Mouse (Mus musculus) E14TG2a.4 (cell line): ENCODE results near the gene Tcf7l1.
A peak's percentile ranks its signal among the peaks of the same experiment; 100 is the strongest.

Experiments
- H3K27me3 ChIP-seq: 2 replicates; pipeline ENCODE4 v1.6.1; 2014; ENCODE audit warnings: low read length, control low read depth; ENCODE audit not compliant: insufficient read depth
- H3K36me3 ChIP-seq: 2 replicates; pipeline ENCODE4 v1.6.1; 2014; ENCODE audit warnings: low read length, control low read depth; ENCODE audit not compliant: insufficient read depth
- H3K4me1 ChIP-seq: replicated peaks from 2 replicates; pipeline ENCODE4 v1.6.1; 2014; ENCODE audit warnings: low read depth, low read length, control low read depth
- H3K4me3 ChIP-seq: replicated peaks from 2 replicates; pipeline ENCODE4 v1.5.1; 2014; ENCODE audit warnings: mild to moderate bottlenecking, low read length
- H3K9me3 ChIP-seq: 2 replicates; pipeline ENCODE4 v1.6.1; 2014; ENCODE audit warnings: low read length, control low read depth
- CTCF ChIP-seq: conservative IDR thresholded peaks from 2 replicates; pipeline ENCODE4 v1.5.1; 2014; ENCODE audit warnings: low read length
- NANOG ChIP-seq: IDR thresholded peaks from 2 replicates; pipeline ENCODE4 v1.6.1; 2014; ENCODE audit warnings: borderline replicate concordance, low read length, mixed read lengths
- POU5F1 ChIP-seq: IDR thresholded peaks from 2 replicates; pipeline ENCODE4 v1.6.1; 2014; ENCODE audit warnings: low read length, borderline replicate concordance

Tcf7l1 gene

GRCm38 (mm10) chr6:72754215-72754614 is 34.8 kb downstream of the Tcf7l1 start:
- Histone ChIP-seq H3K27me3 (no peaks in the 10 kb centered on the region), H3K9me3 (no peaks in the 10 kb centered on the region), H3K36me3 (peaks cover 9% of the 10 kb centered on the region), H3K4me1 (peaks cover 94% of the 10 kb centered on the region), H3K4me3 (peak overlapping the region; percentile 43)
- no peak for TF ChIP-seq POU5F1
- TF ChIP-seq NANOG, result no peak
- TF ChIP-seq CTCF, result no peak

- H3K9me3 ChIP-seq, result no peaks in the 10 kb centered on the region
- H3K27me3 ChIP-seq, result no peaks in the 10 kb centered on the region
- H3K36me3 ChIP-seq, result peaks cover 9% of the 10 kb centered on the region
- H3K4me1 ChIP-seq, result peaks cover 94% of the 10 kb centered on the region
- TF ChIP-seq NANOG (peak; percentile 25; the same call in 1 of the 2 replicates), CTCF (no peak)
- H3K4me3 ChIP-seq, result peak overlapping the region; percentile 43; the same call in 1 of the 2 replicates
These were observed 35.3 kb downstream of the Tcf7l1 start for GRCm38 (mm10) chr6:72753782-72754181.

- Histone ChIP-seq H3K36me3 (peaks cover 9% of the 10 kb centered on the region), H3K27me3 (no peaks in the 10 kb centered on the region), H3K4me3 (peak overlapping the region; percentile 41; the same call in 1 of the 2 replicates), H3K4me1 (peaks cover 95% of the 10 kb centered on the region), H3K9me3 (no peaks in the 10 kb centered on the region)
- TF ChIP-seq POU5F1 (no peak), NANOG (no peak), CTCF (no peak)
These were observed 36.2 kb downstream of the Tcf7l1 start for GRCm38 (mm10) chr6:72752824-72753223.

- TF ChIP-seq CTCF, result 0 out of 2 replicates have a peak, but pooled peaks have one; percentile 8
- TF ChIP-seq POU5F1, result no peak
- TF ChIP-seq NANOG, result no peak
- peak overlapping the region; percentile 20; the same call in 1 of the 2 replicates for H3K4me3 ChIP-seq
These were observed 37.8 kb downstream of the Tcf7l1 start for GRCm38 (mm10) chr6:72751210-72751609.

GRCm38 (mm10) chr6:72748882-72749437 is 40.1 kb downstream of the Tcf7l1 start:
- peak overlapping the region; percentile 33 for H3K4me3 ChIP-seq
- no peaks in the 10 kb centered on the region for H3K27me3 ChIP-seq
- no peaks in the 10 kb centered on the region for H3K9me3 ChIP-seq
- TF ChIP-seq CTCF (no peak), NANOG (no peak), POU5F1 (no peak)
- peaks cover 5% of the 10 kb centered on the region; the same call in 1 of the 2 replicates for H3K36me3 ChIP-seq
- peaks cover 99% of the 10 kb centered on the region for H3K4me1 ChIP-seq

More at GRCm38 (mm10) chr6:72751210-72751609, 37.8 kb downstream of the Tcf7l1 start:
- Histone ChIP-seq H3K27me3 (no peaks in the 10 kb centered on the region), H3K4me1 (peaks cover 99% of the 10 kb centered on the region), H3K36me3 (peaks cover 5% of the 10 kb centered on the region; the same call in 1 of the 2 replicates), H3K9me3 (no peaks in the 10 kb centered on the region)

- no peaks in the 10 kb centered on the region for H3K9me3 ChIP-seq
- TF ChIP-seq POU5F1 (no peak), NANOG (no peak), CTCF (no peak)
- H3K4me1 ChIP-seq, result peaks cover 99% of the 10 kb centered on the region
These were observed 40.6 kb downstream of the Tcf7l1 start for GRCm38 (mm10) chr6:72748421-72748820.

GRCm38 (mm10) chr6:72747814-72748213 is 41.2 kb downstream of the Tcf7l1 start:
- H3K9me3 ChIP-seq, result no peaks in the 10 kb centered on the region
- peaks cover 99% of the 10 kb centered on the region for H3K4me1 ChIP-seq
- H3K36me3 ChIP-seq, result peaks cover 5% of the 10 kb centered on the region; the same call in 1 of the 2 replicates
- H3K27me3 ChIP-seq, result no peaks in the 10 kb centered on the region
- TF ChIP-seq POU5F1 (no peak), NANOG (no peak), CTCF (no peak)
- H3K4me3 ChIP-seq, result 0 out of 2 replicates have a peak overlapping the region, but pooled peaks have one; percentile 33

More at GRCm38 (mm10) chr6:72748421-72748820, 40.6 kb downstream of the Tcf7l1 start:
- Histone ChIP-seq H3K27me3 (no peaks in the 10 kb centered on the region), H3K36me3 (peaks cover 5% of the 10 kb centered on the region; the same call in 1 of the 2 replicates), H3K4me3 (peak overlapping the region; percentile 33)

GRCm38 (mm10) chr6:72747156-72747555 is 41.9 kb downstream of the Tcf7l1 start:
- peaks cover 99% of the 10 kb centered on the region for H3K4me1 ChIP-seq
- no peaks in the 10 kb centered on the region for H3K27me3 ChIP-seq
- no peak overlapping the region for H3K4me3 ChIP-seq
- no peaks in the 10 kb centered on the region for H3K9me3 ChIP-seq
- TF ChIP-seq CTCF (no peak), POU5F1 (no peak), NANOG (no peak)
- H3K36me3 ChIP-seq, result peaks cover 10% of the 10 kb centered on the region
